Mouse (Mus musculus) liver, embryonic 14.5 days (tissue): ENCODE measurements around the gene Pam16.

Experiments used
- CTCF ChIP-seq: IDR thresholded peaks from 2 replicates; pipeline ENCODE4 v1.5.1; 2016; ENCODE audit warnings: antibody characterized with exemption, low read depth, control low read depth
- EP300 ChIP-seq: IDR thresholded peaks from 2 replicates; pipeline ENCODE4 v1.6.1; 2016; ENCODE audit warnings: antibody characterized with exemption, low read depth

GRCm38 (mm10) chr16:4604293-4604837 is 20.4 kb downstream of the Pam16 start:
- TF ChIP-seq EP300 (no peak), CTCF (no peak)
